Mouse (Mus musculus): ENCODE measurements around the gene Cntn4. TPM values are rescaled to one million over a fixed set of nuclear protein-coding genes. Genes with fewer than 3 reads are reported as not detected.

Cntn4 gene
- polyA plus RNA-seq, 1 experiment = not detected

- Histone ChIP-seq H3K4me3 (replicated peaks; ENCODE audit: control insufficient read depth, low read depth, low read length) (no peak overlapping the region), H3K27ac (ENCODE audit: control insufficient read depth, insufficient read depth, low read depth, low read length, poor library complexity) (no peak overlapping the region), H3K4me1 (ENCODE audit: control insufficient read depth, insufficient read depth, low read length) (no peaks in the 10 kb centered on the region)
- no peak for TF ChIP-seq POLR2A (IDR thresholded peaks at IDR 0.05; ENCODE audit: borderline replicate concordance, control insufficient read depth, low read depth, low read length)
- no peak for TF ChIP-seq CTCF (IDR thresholded peaks at IDR 0.05; ENCODE audit: control insufficient read depth, insufficient read depth, low read length)
- 79% methylated on average over 6 of the region's 6 CpGs for WGBS
These were observed 784.9 kb downstream of the Cntn4 start for GRCm38 (mm10) chr6:106462403-106462802.

GRCm38 (mm10) chr6:106463857-106464256 is 786.4 kb downstream of the Cntn4 start:
- no peak for TF ChIP-seq CTCF (IDR thresholded peaks at IDR 0.05; ENCODE audit: control insufficient read depth, insufficient read depth, low read length)
- TF ChIP-seq POLR2A (IDR thresholded peaks at IDR 0.05; ENCODE audit: borderline replicate concordance, control insufficient read depth, low read depth, low read length) = no peak
- no peaks in the 10 kb centered on the region for H3K4me1 ChIP-seq (ENCODE audit: control insufficient read depth, insufficient read depth, low read length)
- WGBS = 86% methylated on average over 2 of the region's 2 CpGs
- H3K4me3 ChIP-seq (replicated peaks; ENCODE audit: control insufficient read depth, low read depth, low read length) = no peak overlapping the region
- no peak overlapping the region for H3K27ac ChIP-seq (ENCODE audit: control insufficient read depth, insufficient read depth, low read depth, low read length, poor library complexity)

- Histone ChIP-seq H3K4me1 (ENCODE audit: control insufficient read depth, insufficient read depth, low read length) (no peaks in the 10 kb centered on the region), H3K27ac (ENCODE audit: control insufficient read depth, insufficient read depth, low read depth, low read length, poor library complexity) (no peak overlapping the region), H3K4me3 (replicated peaks; ENCODE audit: control insufficient read depth, low read depth, low read length) (no peak overlapping the region)
- no peak for TF ChIP-seq CTCF (IDR thresholded peaks at IDR 0.05; ENCODE audit: control insufficient read depth, insufficient read depth, low read length)
- TF ChIP-seq POLR2A (IDR thresholded peaks at IDR 0.05; ENCODE audit: borderline replicate concordance, control insufficient read depth, low read depth, low read length) = no peak
- 34% methylated on average over 2 of the region's 2 CpGs for WGBS
These were observed 788.3 kb downstream of the Cntn4 start for GRCm38 (mm10) chr6:106465766-106466165.

- Histone ChIP-seq H3K27ac (ENCODE audit: control insufficient read depth, insufficient read depth, low read depth, low read length, poor library complexity) (no peak overlapping the region), H3K4me3 (replicated peaks; ENCODE audit: control insufficient read depth, low read depth, low read length) (no peak overlapping the region), H3K4me1 (ENCODE audit: control insufficient read depth, insufficient read depth, low read length) (no peaks in the 10 kb centered on the region)
- TF ChIP-seq POLR2A (IDR thresholded peaks at IDR 0.05; ENCODE audit: borderline replicate concordance, control insufficient read depth, low read depth, low read length) = no peak
- TF ChIP-seq CTCF (IDR thresholded peaks at IDR 0.05; ENCODE audit: control insufficient read depth, insufficient read depth, low read length) = no peak
- 69% methylated on average over 5 of the region's 5 CpGs for WGBS
These were observed 789.0 kb downstream of the Cntn4 start for GRCm38 (mm10) chr6:106466267-106467029.

GRCm38 (mm10) chr6:106471840-106472608 is 794.6 kb downstream of the Cntn4 start:
- TF ChIP-seq CTCF (IDR thresholded peaks at IDR 0.05; ENCODE audit: control insufficient read depth, insufficient read depth, low read length) = no peak
- TF ChIP-seq POLR2A (IDR thresholded peaks at IDR 0.05; ENCODE audit: borderline replicate concordance, control insufficient read depth, low read depth, low read length) = no peak
- 78% methylated on average over 2 of the region's 2 CpGs for WGBS
- Histone ChIP-seq H3K4me3 (replicated peaks; ENCODE audit: control insufficient read depth, low read depth, low read length) (no peak overlapping the region), H3K4me1 (ENCODE audit: control insufficient read depth, insufficient read depth, low read length) (no peaks in the 10 kb centered on the region), H3K27ac (ENCODE audit: control insufficient read depth, insufficient read depth, low read depth, low read length, poor library complexity) (no peak overlapping the region)

GRCm38 (mm10) chr6:106473871-106474270 is 796.4 kb downstream of the Cntn4 start:
- TF ChIP-seq CTCF (IDR thresholded peaks at IDR 0.05; ENCODE audit: control insufficient read depth, insufficient read depth, low read length) = no peak
- no peak for TF ChIP-seq POLR2A (IDR thresholded peaks at IDR 0.05; ENCODE audit: borderline replicate concordance, control insufficient read depth, low read depth, low read length)
- 76% methylated on average over 2 of the region's 2 CpGs for WGBS
- no peak overlapping the region for H3K27ac ChIP-seq (ENCODE audit: control insufficient read depth, insufficient read depth, low read depth, low read length, poor library complexity)

GRCm38 (mm10) chr6:106481533-106481932 is 804.1 kb downstream of the Cntn4 start:
- TF ChIP-seq CTCF (IDR thresholded peaks at IDR 0.05; ENCODE audit: control insufficient read depth, insufficient read depth, low read length) (no peak), POLR2A (IDR thresholded peaks at IDR 0.05; ENCODE audit: borderline replicate concordance, control insufficient read depth, low read depth, low read length) (no peak)
- H3K4me1 ChIP-seq (ENCODE audit: control insufficient read depth, insufficient read depth, low read length) = no peaks in the 10 kb centered on the region
- no peak overlapping the region for H3K27ac ChIP-seq (ENCODE audit: control insufficient read depth, insufficient read depth, low read depth, low read length, poor library complexity)
- 81% methylated on average over 1 of the region's 1 CpGs for WGBS
- no peak overlapping the region for H3K4me3 ChIP-seq (replicated peaks; ENCODE audit: control insufficient read depth, low read depth, low read length)

More at GRCm38 (mm10) chr6:106473871-106474270, 796.4 kb downstream of the Cntn4 start:
- H3K4me1 ChIP-seq (ENCODE audit: control insufficient read depth, insufficient read depth, low read length) = no peaks in the 10 kb centered on the region
- H3K4me3 ChIP-seq (replicated peaks; ENCODE audit: control insufficient read depth, low read depth, low read length) = no peak overlapping the region

GRCm38 (mm10) chr6:106496303-106496702 is 818.8 kb downstream of the Cntn4 start:
- WGBS = 73% methylated on average over 3 of the region's 3 CpGs
- no peak for TF ChIP-seq POLR2A (IDR thresholded peaks at IDR 0.05; ENCODE audit: borderline replicate concordance, control insufficient read depth, low read depth, low read length)
- TF ChIP-seq CTCF (IDR thresholded peaks at IDR 0.05; ENCODE audit: control insufficient read depth, insufficient read depth, low read length) = no peak
- no peak overlapping the region for H3K27ac ChIP-seq (ENCODE audit: control insufficient read depth, insufficient read depth, low read depth, low read length, poor library complexity)
- H3K4me1 ChIP-seq (ENCODE audit: control insufficient read depth, insufficient read depth, low read length) = no peaks in the 10 kb centered on the region
- no peak overlapping the region for H3K4me3 ChIP-seq (replicated peaks; ENCODE audit: control insufficient read depth, low read depth, low read length)

All from bone marrow, adult 2 months (tissue).